Mouse (Mus musculus): ENCODE data around the gene Etl4.

Etl4 gene

DNA sequence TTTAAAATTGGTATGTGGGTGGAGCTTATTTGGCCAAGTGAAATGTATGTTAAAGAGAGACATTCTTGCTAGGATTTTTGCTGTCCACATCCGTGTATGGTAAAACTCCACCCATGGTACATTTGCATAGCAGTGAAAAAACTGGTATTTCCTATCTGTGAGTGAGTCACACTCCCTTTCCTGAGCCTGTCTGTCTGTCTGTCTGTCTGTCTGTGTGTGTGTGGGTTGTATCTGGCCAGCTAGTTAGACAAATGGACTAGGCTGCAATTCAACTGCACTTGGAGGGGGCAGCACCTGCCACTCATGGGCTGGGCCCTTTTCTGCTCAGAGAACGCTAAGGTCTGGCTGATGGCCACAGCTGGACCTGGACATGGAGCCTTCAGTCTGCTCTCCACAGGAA lies 650.1 kb downstream of the Etl4 start:
- DNase-seq (ENCODE audit: low read depth, low spot score) = no peak

DNA sequence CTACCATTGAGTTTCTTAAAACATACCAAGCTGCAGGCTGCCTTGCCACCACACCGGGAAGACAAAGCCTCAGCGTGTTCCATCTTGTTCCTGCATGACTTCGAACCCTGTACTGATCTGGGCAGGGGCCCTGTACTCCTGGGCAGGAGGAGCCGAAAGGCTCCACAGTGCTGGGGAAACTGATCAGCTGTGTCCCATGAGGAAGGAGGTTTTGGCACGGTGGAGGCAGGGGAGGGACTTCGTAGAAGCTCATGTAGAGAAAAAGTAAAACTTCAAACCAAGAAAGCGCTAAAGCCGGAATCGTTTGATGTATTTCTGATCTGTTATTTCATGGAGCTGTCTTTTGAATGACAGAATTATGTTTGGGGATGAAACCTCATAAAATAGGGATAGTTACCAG lies 651.0 kb downstream of the Etl4 start:
- DNase-seq (ENCODE audit: low read depth, low spot score) = no peak

DNA sequence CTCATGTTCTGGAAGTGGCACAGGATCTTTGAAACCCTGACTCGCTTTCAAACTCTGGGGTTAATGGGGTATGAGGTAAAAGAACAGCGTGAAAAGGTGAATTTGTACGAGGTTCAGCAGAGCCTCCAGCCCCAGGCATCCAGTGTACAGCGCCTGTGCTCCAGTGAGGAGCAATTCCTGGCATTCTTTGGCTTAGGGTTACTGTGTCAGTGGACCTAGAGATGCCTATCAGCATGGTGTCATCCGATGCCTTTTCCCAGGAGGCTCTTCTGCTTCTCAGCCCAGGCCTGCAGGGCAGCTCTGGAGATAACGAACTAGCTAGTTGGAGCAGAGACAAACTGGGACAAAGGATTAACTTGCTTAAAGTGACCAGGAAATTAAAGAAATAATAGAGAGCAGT lies 653.5 kb downstream of the Etl4 start:
- no peak for DNase-seq (ENCODE audit: low read depth, low spot score)

DNA sequence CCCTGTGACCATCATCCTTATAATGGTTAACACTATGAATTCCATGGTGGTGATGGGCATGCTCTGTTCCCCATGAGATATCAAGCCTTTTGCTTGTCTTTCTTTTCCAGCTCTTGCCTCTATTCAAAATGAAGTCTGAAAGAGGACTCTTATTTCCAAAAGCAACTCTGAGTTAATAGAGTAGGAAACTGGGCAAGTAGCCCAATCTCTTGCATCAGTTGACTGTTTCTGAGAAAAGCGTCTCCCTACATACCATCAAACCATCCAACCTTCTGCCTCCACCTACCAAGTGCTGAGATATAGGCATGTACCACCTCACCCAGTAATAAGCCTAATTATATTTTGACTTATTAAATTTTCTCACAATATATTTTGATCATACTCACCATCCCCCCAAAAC lies 658.9 kb downstream of the Etl4 start:
- no peak for DNase-seq (ENCODE audit: low read depth, low spot score)

DNA sequence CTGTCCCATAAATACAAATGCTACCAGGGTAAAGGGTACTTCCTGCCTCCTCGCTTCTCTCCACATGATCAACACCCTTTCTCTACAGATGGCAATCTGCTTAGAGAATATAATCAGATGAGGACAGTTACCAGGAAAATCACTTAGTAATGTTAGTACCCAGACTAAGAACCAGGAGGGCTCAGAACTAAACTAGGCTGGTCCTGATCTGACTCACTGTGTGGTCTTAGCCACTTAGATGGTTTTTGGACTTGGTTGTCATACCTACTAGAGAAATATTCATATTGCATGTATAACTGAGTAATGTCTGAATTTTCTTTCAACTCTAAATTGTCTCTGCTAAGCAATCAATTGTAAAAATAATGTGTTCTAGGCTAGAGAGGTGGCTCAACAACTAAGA lies 662.4 kb downstream of the Etl4 start:
- no peak for DNase-seq (ENCODE audit: low read depth, low spot score)

DNA sequence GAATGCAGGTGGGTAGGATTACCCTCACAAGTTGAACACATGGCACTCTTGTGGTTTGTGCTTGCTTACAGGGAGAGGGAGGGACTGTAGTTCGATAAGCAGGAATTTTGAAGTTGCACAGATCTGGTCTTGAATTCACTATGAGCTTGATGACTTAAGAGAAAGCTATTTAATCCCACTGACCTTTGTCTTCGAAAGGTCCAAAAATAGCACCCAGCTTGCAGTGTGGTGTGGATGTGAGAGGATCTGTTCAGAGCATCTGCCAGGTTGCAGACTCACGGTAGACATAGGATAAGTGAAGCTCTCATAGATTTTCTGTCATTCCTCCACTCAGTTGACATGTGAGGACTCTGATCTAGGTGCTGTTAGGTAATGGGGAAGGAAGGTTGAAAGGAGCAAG lies 670.8 kb downstream of the Etl4 start:
- DNase-seq (ENCODE audit: low read depth, low spot score) = no peak

DNA sequence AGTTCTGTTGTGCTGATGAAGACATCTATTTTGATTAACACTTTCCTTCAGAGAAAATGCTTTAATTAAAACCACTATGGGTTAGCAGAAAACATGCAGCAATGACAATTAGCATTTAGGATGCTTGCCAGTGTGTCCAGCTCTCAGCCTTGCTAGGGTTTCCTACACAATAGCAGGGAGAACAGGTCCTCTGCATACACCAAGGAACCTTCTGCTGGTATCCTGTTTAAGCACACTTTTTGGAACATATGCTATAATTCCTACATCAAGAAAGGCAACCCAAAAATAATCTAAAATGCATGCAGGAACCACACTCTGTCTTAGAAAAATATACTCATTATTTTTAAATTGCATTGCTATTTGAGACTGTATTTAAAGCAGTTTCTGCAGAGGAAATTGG lies 673.5 kb downstream of the Etl4 start:
- no peak for DNase-seq (ENCODE audit: low read depth, low spot score)

DNA sequence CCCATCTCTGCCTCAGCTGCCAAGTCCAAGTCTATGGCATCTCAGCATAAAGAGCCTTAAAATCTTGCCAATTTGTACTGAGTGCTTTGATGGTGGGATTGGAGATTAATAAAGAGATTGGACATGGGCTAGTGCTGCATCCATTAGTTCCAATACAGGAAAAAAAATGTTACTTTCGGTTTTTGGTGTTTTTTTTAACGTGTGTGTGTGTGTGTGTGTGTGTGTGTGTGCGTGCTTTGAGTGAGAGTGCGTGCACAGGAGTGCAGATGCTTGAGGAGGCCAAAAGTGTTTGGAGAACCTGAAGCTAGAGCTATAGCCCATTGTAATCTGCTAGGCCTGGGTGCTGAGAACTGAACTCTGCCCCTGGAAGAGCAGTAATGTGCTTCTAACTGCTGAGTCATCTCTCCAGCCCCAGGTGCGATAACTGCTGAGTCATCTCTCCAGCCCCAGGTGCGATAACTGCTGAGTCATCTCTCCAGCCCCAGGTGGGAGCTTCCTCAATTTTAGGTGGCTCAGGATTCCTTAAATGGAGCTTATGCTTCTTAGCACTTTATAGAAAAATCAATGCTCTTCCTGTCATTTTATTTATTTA lies 674.1 kb downstream of the Etl4 start:
- DNase-seq (ENCODE audit: low read depth, low spot score) = no peak

DNA sequence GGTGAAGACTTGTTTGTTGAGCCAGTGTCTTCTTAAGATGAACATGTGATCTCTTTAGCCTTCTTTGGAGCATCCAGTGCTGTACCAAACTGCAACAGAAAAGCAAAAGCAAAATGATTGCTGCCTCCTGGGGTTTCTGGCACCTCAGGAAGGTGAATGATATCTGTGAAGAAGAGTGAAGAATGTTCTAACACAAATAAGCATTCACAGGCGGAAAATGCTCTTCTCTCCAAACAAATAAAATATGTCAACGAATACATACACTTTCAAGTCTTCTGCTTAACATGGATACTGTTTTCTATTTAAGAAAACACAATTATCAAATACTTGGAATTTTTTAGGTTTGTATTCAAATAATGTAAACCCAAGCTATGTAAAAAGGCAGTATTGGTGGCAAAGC lies 678.3 kb downstream of the Etl4 start:
- no peak for DNase-seq (ENCODE audit: low read depth, low spot score)

DNA sequence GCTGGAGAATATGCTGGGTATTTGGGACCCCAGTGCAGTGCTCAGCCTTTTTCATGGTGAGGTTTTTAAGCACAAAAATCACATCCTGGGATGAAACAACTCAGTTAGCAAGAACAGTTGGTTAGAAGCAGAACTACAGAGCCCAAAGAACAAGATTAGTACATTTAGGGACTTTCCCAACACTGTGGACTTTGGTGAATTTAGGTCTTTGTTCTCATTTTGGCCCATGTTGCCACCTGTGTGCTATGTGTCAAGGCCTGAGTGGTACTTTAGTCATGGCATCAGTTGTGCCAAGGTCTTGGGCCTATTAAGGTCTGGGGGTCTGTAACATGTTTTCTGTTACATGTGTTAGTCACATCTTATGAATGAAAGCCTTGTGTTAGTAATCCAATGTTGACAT lies 679.1 kb downstream of the Etl4 start:
- DNase-seq (ENCODE audit: low read depth, low spot score) = no peak

DNA sequence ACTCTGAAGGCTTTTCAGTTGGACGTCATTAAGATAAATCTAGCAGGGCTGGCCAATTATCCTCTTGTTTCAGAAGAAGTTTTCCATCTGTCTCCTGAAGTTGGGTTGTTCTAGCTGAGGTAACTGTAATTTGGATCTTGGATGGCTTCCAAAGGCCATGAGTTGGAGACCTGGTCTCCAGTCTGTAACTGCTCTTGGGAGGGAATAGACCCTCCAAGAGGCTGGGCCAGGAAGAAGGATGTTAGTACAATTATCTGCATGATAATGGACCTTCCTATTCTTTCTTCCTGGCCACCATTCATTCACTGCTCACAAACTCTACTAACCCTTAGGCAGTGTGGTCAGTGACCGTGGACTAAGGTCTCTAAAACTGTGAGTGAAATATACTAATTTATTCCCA lies 684.5 kb downstream of the Etl4 start:
- no peak for DNase-seq (ENCODE audit: low read depth, low spot score)

DNA sequence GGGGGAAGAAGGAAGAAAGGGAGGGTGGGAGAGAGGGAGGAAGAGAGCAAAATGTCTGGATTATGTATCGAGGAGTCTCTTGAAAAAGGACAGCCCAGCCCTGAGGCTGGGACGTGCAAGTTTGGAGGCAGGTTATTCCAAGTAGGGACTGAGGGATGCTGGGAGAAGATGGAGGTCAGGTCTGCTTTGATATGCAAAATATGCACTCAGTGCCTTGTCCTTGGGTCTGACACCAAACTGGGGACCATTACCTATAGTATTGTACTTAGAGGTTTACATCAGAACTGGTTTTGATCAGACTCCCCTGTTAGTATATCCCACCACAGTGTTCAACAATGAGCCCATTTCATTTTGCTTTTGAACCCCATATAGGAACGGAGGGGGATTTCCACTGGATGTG lies 685.4 kb downstream of the Etl4 start:
- DNase-seq (ENCODE audit: low read depth, low spot score) = no peak

DNA sequence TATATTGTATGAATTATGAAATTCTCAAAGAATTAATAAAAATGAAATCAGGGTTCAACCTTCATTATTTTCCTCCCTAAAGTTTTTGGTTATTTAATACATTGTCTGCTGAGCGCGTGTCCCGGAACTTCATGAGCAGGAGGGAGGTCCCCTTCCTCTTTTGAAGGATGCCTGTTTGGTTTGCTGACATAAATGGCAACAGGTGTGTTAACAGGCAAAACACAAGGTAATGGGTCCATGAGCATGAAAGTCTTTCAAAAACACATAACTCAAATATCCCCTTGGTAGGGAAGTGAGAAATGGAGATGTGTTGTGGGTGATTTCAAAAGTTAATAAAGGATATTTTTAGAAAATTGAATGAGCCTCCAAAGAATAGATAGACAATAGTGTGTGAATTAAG lies 687.0 kb downstream of the Etl4 start:
- no peak for DNase-seq (ENCODE audit: low read depth, low spot score)

DNA sequence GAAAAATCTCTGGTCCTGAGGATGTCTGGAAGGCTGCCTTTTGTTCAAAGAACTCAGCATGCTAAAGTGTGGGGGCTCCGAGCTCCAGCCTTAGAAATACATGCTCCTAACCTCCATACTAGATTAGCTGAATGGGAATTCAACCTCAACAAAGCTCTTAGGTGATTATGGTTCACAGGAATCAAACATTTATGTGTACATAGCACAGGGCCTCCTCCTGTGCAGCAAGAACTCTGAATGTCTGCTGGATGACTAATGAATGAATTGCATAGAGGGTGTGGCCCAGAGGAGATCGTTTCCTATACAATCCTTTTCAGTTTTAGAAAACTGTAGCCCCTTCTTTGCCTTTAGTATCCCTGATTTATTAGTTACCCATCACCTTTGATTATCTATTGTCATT lies 687.6 kb downstream of the Etl4 start:
- no peak for DNase-seq (ENCODE audit: low read depth, low spot score)

DNA sequence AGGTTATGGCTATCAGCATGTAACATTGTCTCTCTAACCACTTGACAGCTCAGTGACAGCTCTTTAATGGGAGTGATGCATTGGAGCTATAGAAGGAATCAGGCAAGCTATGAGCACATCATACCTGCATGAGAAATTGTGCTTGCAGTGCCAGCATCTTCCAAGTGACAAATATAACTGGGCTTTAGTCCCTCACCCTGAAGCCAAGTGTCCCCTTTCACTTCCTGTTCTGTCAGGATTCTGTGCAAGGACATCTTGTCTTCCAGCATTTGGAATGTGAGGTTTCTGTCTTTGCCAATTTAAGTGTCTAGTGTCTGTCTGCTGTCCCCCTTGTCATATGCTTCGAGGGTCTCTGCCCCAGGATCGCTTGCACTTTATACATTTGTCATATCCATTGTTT lies 693.1 kb downstream of the Etl4 start:
- no peak for DNase-seq (ENCODE audit: low read depth, low spot score)

DNA sequence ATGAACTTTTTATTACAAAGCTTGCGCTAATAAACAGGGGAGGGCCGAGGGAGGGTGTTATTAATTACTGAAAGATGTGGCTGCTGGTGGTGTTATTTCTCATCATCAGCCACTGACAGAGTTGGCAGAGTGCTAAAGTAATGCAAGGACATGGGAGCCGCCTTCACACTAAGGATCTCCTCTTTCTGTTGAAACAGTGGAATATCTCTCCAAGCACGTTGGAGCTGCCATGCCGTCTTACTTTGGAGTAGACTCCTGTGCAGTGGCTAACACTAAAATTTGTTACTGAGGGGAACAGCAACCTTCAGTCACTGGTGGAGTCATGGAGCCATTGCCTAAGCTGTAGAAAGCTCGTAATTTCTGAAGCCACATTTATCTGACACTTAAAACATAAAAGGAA lies 694.0 kb downstream of the Etl4 start:
- DNase-seq (ENCODE audit: low read depth, low spot score) = no peak

DNA sequence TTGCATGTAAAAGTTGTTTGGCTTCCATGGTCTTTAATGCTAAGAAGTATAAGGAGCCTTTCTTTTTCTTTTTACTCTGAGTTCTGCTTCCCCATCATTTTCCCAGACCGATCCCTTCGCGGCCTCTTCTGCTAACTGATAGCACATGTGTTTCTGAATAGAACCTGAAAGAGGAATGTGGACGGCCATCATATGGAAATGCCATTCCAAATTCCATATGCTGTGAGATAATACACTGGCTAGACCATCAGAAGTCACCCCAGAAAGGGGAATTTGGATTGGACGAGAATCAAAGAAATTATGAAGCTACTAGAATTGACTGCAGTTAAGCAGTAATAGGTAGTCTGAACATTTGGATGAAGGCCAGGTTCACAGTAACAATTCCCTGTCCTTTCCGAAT lies 694.4 kb downstream of the Etl4 start:
- DNase-seq (ENCODE audit: low read depth, low spot score) = no peak

DNA sequence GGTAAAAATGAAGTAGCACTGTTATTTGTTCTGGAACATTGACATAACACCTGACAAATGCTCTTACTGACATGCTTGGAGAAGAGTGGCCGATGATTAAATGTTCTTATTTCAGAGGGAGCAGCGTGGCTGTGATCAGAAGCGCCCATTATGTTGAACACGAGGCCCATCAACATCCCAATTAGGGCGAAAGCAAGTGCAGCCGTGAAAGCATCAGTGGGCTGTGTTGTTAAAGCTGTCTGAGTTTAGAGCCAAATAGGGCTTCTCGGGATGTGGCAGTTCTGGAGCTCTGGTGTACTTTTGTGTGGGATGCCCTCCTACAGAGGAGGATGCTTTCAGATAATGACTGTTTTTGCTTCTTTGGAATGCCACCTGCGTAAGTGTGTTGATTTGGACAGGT lies 699.6 kb downstream of the Etl4 start:
- DNase-seq (ENCODE audit: low read depth, low spot score) = no peak

DNA sequence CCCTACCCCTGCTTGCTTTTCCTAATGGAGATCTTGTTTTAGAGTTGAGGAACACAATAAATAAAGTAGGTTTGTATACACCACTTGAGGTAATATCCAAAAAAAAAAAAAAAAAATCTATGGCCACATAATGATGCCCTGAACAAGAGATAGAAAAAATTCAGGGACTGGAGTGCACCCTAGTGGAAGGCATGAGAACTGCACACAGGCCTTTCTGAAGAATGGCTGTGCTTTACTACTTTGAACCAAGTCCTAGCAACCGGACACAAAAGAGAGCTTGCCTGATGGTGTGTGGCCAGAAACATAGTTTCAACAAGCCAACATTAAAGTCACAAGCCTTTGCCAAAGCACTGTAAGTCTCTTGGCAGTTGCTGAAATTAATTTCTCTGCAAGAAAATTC lies 706.4 kb downstream of the Etl4 start:
- DNase-seq (ENCODE audit: low read depth, low spot score) = no peak

DNA sequence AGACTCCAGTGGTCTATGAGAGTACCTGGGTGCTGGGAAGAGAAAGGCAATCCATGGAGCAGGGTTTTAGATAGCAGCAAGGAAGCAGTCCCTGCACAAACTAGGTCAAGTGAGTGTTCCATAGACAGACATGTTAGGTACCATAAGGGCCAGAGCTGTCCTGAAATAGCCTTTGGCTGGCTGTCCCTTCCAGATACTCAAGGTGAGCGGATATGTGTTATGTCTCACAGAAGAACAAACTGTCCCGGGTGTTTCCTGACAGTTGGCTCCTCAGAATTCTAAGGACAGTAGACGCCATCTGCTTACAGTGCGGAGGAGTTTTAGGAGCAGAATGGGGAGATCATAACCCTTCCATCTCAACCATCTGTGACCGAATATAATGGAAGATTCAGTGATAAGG lies 708.8 kb downstream of the Etl4 start:
- DNase-seq (ENCODE audit: low read depth, low spot score) = no peak

DNA sequence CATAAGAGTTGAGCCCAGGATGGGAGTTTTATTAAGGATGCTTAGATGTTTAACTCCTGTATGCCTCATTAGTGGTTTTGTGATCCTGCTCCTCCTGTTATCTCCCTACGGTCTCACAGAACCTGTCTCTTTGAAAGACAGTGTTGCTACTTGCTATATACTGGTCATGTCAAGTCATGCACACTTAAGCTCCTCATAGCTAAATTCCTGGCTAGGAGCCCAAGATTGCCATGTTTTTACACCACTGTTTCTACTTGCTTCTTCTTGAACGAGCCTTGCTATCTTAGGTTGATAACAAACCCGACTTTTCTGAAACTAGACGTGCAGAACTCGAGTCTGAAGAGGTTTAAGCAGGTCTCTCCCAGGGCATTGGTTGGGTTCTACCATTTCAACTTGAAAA lies 710.3 kb downstream of the Etl4 start:
- DNase-seq (ENCODE audit: low read depth, low spot score) = no peak

DNA sequence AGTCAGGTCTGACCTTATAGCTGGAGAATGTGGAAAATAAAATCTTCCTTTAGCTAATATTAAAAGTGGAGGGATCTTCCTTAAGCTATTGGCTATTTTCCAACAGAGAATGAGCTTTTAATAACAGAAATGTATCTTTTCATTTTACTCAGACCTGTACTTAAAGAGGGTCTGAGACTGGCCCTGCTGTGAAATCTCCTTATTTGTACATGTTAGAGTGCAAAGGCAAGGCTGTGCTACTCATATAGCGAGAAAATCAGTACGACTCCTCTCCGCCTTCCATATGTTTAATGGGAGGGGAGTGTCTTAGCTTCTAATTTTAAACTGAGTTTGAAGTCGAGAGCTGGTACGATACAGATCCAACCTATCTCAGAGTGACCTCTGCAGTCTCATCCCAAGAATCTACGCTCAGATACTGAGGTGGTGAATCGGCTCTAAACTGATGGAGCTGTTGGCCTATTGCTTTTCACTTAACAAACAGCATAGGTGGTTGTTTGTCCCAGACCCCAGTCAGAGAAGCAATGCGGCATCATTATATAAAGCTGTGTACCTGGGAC lies 719.7 kb downstream of the Etl4 start:
- DNase-seq (ENCODE audit: low read depth, low spot score) = no peak

DNA sequence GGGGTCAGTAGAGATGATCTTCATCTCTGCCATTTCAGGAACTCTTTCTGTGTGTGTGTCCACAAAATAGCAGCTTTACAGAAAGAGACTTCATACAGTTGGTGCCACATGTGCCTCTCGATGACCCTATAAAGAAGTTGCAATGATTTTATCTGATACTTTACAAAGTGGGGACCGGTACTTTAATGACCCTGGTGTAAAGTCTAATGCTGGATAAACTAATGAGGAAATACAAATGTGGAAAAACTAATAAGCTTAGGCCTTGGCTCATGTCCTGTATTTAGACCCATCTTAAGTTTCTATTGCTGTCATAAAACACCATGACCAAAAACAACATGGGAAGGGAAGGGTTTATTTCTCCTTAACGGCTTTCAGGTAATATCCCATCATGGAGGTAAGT lies 729.0 kb downstream of the Etl4 start:
- DNase-seq (ENCODE audit: low read depth, low spot score) = no peak

DNA sequence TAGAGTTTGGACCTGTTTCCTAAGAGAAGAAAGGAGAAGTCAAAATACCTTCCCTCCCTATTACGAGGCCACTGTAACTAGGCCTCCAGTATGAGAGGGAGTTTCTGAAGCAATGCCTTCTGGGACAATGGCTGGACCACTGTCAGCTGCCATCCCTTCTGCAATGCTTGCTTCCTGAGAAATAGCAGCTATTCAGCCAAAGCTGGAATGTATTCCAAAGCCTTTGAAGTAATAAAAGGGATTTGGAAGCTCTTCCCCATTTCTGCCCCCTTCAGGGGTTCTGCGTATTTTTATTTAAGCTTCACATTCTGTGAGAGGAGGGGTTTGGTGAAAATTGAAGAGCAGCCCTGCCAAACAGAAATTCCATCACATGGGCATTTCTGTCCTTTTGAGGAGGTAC lies 730.1 kb downstream of the Etl4 start:
- no peak for DNase-seq (ENCODE audit: low read depth, low spot score)

Data from brain, embryonic 18.5 days (tissue).